Mouse (Mus musculus) cerebellum, adult (tissue): ENCODE measurements around the gene Arpp21.
A peak's percentile ranks its signal among the peaks of the same experiment; 100 is the strongest.

ENCODE experiments used
- ATAC-seq: cut with Nextera tagmentation; 2 replicates; pipeline ENCODE4 v1.9.2; 2017; ENCODE audit warnings: mild to moderate bottlenecking, moderate library complexity, mixed read lengths; ENCODE audit not compliant: insufficient number of reproducible peaks, low FRiP score, low TSS enrichment

Gene Arpp21

DNA sequence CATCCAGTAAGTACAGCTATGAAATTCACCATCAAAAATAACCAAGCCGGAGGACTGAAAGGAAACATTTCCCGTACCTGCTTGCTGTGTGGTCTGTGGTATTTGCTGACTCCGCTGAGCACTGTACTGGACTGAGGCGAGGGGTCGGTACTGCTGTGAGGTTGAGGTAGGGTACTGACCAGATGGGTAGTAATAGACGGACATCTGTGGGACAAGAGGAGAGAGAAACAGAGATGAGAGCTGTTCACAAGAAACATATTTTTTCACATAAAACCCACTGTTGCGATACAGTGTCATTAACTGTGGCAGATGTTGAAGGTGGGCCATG, 116.7 kb downstream of the Arpp21 start:
- no peak for ATAC-seq

DNA sequence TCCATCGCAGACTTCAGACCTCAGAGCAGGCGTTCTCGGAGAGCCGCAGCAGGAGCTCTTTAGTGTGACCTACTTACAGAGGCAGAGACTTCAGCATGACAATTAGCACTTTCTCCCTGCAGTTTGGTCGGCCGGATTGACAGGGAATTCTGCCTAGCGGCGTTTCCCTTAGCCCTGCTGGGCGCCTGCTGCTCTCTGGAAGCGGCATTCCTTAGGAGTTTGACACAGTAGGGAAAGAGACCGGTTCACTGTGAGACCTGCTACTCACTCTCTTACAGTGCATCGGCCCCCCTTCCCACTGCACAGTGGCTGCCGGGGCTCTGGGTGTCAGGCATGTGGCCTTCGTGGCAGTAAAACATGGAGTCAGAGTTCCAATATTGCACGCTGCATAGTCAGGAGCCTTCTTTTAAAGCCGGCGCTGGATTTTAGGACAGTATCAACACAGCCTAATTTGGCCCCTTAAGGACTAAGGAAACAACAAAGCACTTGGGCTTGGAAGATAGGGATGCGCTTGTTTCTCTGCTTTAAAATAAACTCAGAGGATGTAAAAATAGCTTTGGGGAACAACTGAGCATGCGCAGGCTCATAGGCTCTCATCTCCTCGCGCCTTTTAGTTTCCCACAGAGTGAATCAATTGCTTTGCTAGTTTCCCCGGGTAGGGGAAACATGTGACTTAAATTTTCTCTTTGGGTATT, 117.2 kb downstream of the Arpp21 start:
- peak; percentile 87 for ATAC-seq

GRCm38 (mm10) chr9:112117632-112118410, 117.9 kb downstream of the Arpp21 start:
- no peak for ATAC-seq

DNA sequence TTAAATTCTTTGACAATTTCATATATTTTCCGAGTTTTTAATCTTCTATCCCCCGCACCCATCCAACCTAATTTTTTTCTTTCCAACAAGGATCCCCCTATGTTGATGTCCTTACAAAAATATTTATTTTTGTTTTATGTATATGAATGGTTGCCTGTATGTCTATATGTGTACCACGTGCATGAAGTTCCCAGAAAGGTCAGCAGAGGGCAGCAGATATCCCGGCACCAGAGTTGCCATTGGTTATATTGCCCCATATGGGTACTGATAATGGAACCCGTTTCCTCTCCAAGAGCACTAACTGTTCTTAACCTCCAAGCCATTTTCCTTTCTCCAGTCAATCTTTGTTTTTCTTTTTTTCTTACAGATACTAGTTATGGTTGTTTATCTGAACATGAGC, 124.1 kb downstream of the Arpp21 start:
- no peak for ATAC-seq

GRCm38 (mm10) chr9:112102852-112103192, 132.9 kb downstream of the Arpp21 start:
- ATAC-seq = no peak

GRCm38 (mm10) chr9:112102155-112102851, 133.4 kb downstream of the Arpp21 start:
- peak; percentile 95 for ATAC-seq

GRCm38 (mm10) chr9:112100841-112101595, 134.7 kb downstream of the Arpp21 start:
- no peak for ATAC-seq

GRCm38 (mm10) chr9:112098267-112098666, 137.5 kb downstream of the Arpp21 start:
- ATAC-seq = no peak

DNA sequence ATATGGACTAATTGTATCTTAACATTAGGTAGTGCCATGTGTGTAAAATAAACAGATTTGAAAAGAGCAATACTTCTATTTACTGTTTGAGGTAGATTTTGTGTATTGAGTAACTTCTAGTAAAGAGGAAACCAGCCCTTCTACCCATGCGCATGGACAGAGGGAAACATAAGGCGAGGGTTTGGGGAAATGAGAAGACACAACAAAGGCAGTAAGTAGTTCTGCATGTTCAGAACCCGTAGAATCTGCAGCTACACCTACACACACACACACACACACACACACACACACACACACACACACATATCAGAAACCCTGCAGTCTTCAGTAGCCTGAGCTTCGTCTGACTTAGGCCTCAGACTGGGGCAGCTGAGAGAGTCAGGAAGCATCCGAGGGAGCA, 140.0 kb downstream of the Arpp21 start:
- no peak for ATAC-seq

DNA sequence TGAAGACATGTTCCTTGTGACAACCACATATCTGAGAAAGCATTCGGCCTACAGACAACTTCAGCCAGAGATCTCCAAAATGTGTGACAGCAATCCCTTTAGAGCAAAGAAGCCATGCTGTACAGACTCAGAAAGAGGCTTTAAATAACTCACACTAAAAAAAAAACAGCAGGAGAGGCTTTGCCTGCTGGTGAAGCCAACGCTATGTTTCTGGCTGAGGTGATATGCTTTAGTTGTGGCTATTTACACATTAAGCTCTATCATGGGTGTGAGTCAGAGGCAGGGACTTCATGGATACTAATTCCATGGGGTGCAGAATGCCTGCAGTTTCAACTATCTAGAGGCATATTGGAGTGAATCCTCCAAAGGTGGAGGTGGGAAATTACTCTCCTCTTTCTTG, 140.5 kb downstream of the Arpp21 start:
- no peak for ATAC-seq

DNA sequence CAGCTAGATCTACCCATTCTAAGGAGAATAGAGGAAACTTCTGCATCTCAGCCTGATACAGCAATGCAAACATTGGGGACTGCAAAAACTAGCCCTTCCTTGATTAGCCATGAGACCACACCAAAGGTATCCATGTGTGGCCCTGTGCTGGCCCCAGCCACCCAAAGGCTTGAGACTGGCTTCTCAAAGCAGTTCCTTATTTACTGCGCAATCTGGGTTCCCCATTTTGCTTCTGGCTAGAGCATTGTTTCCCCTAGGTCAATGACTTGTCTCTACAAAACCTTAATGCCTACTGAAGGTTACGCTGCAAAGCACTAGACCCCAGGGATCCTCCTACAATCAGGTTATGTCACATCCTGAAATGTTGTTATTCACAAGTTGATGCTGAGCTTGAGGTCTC, 156.8 kb downstream of the Arpp21 start:
- ATAC-seq = no peak

DNA sequence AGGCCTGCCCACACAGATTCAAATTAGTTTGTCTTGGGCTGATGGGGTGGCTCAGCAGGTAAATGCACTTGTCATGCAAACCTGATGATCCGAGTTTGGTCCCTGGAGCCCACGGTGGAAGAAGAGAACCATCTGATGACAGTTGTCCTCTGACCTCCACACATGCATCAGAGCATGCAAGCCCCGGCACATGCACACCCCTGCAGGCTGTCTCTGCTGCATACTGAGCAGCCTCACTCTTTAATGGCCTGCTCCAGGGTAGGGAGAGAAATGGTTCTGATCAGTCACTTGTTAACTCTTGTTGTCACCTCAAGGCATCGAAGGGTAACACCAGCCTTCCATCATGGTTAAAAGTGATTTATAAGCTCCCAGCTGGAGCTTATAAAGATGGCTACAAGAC, 157.3 kb downstream of the Arpp21 start:
- ATAC-seq = no peak

DNA sequence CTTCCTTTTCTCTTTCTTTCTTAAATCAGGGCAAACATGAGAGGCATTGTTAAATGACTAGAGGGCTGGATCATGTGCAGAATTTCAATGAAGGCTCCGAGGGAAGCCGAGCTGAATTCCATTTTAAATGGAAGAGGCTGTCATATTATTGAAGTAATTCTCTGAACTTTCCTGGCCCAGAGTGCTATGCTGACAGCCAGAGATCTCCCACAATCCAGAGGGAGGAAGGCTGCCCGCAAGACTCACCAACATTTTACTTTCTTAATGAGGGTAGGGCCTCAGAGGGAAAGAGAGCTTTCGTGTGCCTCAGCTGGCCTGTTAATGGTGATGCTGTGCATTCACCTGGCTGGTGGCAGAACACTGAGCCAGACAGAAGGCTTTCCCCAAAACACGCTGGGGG, 160.5 kb downstream of the Arpp21 start:
- no peak for ATAC-seq

DNA sequence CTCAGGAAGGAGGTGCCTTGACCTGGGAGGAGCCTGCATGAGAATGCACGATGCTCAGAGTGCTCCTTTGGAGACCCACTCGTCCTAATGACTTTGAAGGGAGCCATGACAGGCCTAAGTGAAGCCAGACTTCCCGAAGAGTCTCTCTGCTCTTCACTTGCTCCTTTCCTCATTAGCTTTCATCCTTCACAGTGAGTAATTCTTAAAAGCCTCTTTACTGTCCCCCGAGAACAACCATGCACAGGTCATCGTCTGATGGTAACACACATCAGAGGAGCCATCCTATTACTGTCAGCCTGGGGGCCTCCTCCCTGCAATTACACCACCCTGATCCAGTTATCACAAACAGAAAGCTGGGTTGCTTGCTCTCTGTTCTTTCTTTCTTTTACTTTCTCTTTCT, 160.9 kb downstream of the Arpp21 start:
- no peak for ATAC-seq

- ATAC-seq = no peak
Observed at GRCm38 (mm10) chr9:112071368-112071767, 164.4 kb downstream of the Arpp21 start.

GRCm38 (mm10) chr9:112070961-112071360, 164.8 kb downstream of the Arpp21 start:
- no peak for ATAC-seq

DNA sequence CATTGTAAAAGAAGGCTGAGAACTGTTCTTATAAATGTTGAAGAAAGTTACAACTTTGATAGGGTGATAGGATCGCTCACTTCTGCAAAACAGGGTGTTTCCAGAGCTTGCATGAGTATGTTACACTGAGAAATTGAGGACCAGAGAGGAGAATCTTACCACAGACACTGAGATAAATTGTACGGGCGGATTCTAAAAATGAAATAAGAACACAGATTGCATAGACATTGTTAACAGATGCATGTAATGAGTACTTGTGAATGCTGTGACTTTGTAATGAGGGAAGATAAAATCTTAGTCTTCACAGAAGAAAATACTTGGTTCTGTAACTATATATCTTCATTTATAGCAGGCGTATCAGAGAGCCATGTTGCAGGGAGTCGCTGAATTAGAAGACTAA, 167.5 kb downstream of the Arpp21 start:
- no peak for ATAC-seq

GRCm38 (mm10) chr9:112060696-112061425, 174.9 kb downstream of the Arpp21 start:
- no peak for ATAC-seq

DNA sequence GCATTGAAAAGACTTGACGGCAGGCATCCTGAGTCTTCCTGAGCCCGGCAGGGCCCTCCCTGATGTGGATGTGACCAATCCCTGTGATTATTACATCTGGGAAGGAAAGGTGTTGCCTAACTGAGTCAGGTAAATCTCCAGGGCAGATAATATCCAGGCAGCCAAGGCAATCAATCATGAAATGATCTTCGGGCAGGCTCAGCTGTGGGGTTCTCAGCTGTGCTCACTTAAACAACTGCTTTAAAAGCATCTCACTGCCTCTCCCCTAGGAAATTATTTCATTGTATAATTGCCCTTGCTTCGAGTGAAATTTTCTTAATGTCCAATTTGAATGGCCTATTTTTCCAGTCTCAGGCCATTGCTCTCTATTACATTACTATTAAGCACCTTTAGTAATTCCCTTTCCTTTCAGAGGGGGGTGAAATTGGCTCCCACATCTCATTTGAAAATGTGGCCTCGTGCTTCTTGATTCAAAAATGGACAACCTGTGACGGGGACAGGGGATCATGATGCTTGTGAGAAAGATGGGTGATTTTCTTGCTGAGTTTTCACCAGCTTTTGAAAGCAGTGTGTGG, 180.8 kb downstream of the Arpp21 start:
- ATAC-seq = no peak

- no peak for ATAC-seq
Observed at GRCm38 (mm10) chr9:112047903-112048467, 187.8 kb downstream of the Arpp21 start.
